Mouse (Mus musculus) CH12.LX (cell line): Measurements from ENCODE around the gene Hk2. TPM values are rescaled to one million over a fixed set of nuclear protein-coding genes. Genes with fewer than 3 reads are reported as not detected.
A peak's percentile ranks its signal among the peaks of the same experiment; 100 is the strongest.

Experiments used
- DNase-seq: peaks from one replicate; pipeline ENCODE4 v3.0.0-alpha.2; 2013; ENCODE audit errors: extremely low read depth
- H3K27ac ChIP-seq: 2 replicates; pipeline ENCODE4 v1.5.1; 2012; ENCODE audit warnings: low read depth, mild to moderate bottlenecking, control low read depth, moderate library complexity; ENCODE audit not compliant: insufficient read depth
- H3K27me3 ChIP-seq: replicated peaks from 2 replicates; pipeline ENCODE3; 2012; ENCODE audit warnings: inconsistent platforms
- H3K36me3 ChIP-seq, 2 experiments: replicated peaks in 1 of 2; 2 replicates each; pipeline versions ENCODE3 to v1.6.1; 2012; ENCODE audit warnings: inconsistent platforms in 1 of 2, low read length in 1 of 2, mild to moderate bottlenecking in 1 of 2, mixed read lengths in 1 of 2, moderate library complexity in 1 of 2; ENCODE audit not compliant: control insufficient read depth in 1 of 2, insufficient read depth in 1 of 2
- H3K4me1 ChIP-seq, 2 experiments: 2 replicates each; pipeline ENCODE4 v1.6.1; 2012; ENCODE audit warnings: inconsistent platforms in 1 of 2, moderate library complexity in 1 of 2; ENCODE audit not compliant: insufficient read depth in 2 of 2, control insufficient read depth in 1 of 2
- H3K4me2 ChIP-seq: 2 replicates; pipeline ENCODE4 v1.6.1; 2012; ENCODE audit warnings: low read depth, mild to moderate bottlenecking, control low read depth; ENCODE audit not compliant: poor library complexity, insufficient read depth, severe bottlenecking
- H3K4me3 ChIP-seq, 3 experiments: fragments of 150-350 bp in 1 of 3; sonication (generic) in 1 of 3; replicated peaks in 1 of 3; 2 replicates each; pipeline versions ENCODE3 to v1.5.1; 2011 to 2012; ENCODE audit warnings: low read depth in 2 of 3, low read length in 2 of 3, mild to moderate bottlenecking in 2 of 3, moderate library complexity in 2 of 3, control low read depth in 1 of 3, improper control_type of control experiment in 1 of 3, inconsistent platforms in 1 of 3, mixed read lengths in 1 of 3; ENCODE audit not compliant: poor library complexity in 1 of 3
- H3K79me2 ChIP-seq: replicated peaks from 2 replicates; pipeline ENCODE4 v1.6.1; 2012; ENCODE audit warnings: mild to moderate bottlenecking, moderate library complexity; ENCODE audit not compliant: control insufficient read depth, poor library complexity, insufficient read depth, severe bottlenecking; ENCODE audit errors: extremely low read depth
- H3K9ac ChIP-seq: 2 replicates; pipeline ENCODE4 v1.6.1; 2012; ENCODE audit warnings: low read depth, mild to moderate bottlenecking, control low read depth, moderate library complexity; ENCODE audit not compliant: insufficient read depth
- H3K9me3 ChIP-seq: replicated peaks from 2 replicates; pipeline ENCODE3; 2012; ENCODE audit warnings: low read length, inconsistent platforms, mixed read lengths
- BHLHE40 ChIP-seq: IDR thresholded peaks from 2 replicates; pipeline ENCODE4 v1.6.1; 2011; ENCODE audit warnings: mild to moderate bottlenecking, low read depth, low read length, improper control_type of control experiment
- CHD1 ChIP-seq: IDR thresholded peaks from 2 replicates; pipeline ENCODE4 v1.6.1; 2012; ENCODE audit warnings: low read depth, low read length, improper control_type of control experiment, inconsistent platforms
- CHD2 ChIP-seq: IDR thresholded peaks from 2 replicates; pipeline ENCODE4 v1.6.1; 2011; ENCODE audit warnings: low read length, improper control_type of control experiment
- ELF1 ChIP-seq: IDR thresholded peaks from 2 replicates; pipeline ENCODE4 v1.6.1; 2014; ENCODE audit warnings: low read depth, mild to moderate bottlenecking, inconsistent platforms, low read length, improper control_type of control experiment
- EP300 ChIP-seq: IDR thresholded peaks from 2 replicates; pipeline ENCODE4 v1.6.1; 2011; ENCODE audit warnings: low read length, improper control_type of control experiment
- HCFC1 ChIP-seq: IDR thresholded peaks from 2 replicates; pipeline ENCODE4 v1.6.1; 2012; ENCODE audit warnings: low read depth, mild to moderate bottlenecking, inconsistent platforms, low read length, improper control_type of control experiment
- IRF4 ChIP-seq: IDR thresholded peaks from 2 replicates; pipeline ENCODE4 v1.6.1; 2014; ENCODE audit warnings: low read depth, mild to moderate bottlenecking, inconsistent platforms, low read length, improper control_type of control experiment
- JUN ChIP-seq: IDR thresholded peaks from 2 replicates; pipeline ENCODE4 v1.6.1; 2011; ENCODE audit warnings: low read depth, mild to moderate bottlenecking, low read length, improper control_type of control experiment, moderate library complexity; ENCODE audit not compliant: insufficient read depth
- JUND ChIP-seq: conservative IDR thresholded peaks from 2 replicates; pipeline ENCODE4 v1.6.1; 2011; ENCODE audit warnings: low read depth, low read length, improper control_type of control experiment
- MAFK ChIP-seq: IDR thresholded peaks from 2 replicates; pipeline ENCODE4 v1.6.1; 2011; ENCODE audit warnings: low read length, improper control_type of control experiment; ENCODE audit not compliant: insufficient replicate concordance
- MEF2A ChIP-seq: IDR thresholded peaks from 2 replicates; pipeline ENCODE4 v1.6.1; 2014; ENCODE audit warnings: low read depth, mild to moderate bottlenecking, inconsistent platforms, low read length, improper control_type of control experiment, borderline replicate concordance
- MYC ChIP-seq: IDR thresholded peaks from 2 replicates; pipeline ENCODE4 v1.6.1; 2011; ENCODE audit warnings: low read depth, mild to moderate bottlenecking, improper control_type of control experiment, low read length
- POLR2A ChIP-seq: IDR thresholded peaks from 2 replicates; pipeline ENCODE4 v1.6.1; 2011; ENCODE audit warnings: low read depth, mild to moderate bottlenecking, improper control_type of control experiment, low read length
- RCOR1 ChIP-seq: conservative IDR thresholded peaks from 2 replicates; pipeline ENCODE4 v1.6.1; 2012; ENCODE audit warnings: low read depth, mild to moderate bottlenecking, inconsistent platforms, low read length, improper control_type of control experiment
- TBP ChIP-seq: conservative IDR thresholded peaks from 2 replicates; pipeline ENCODE4 v1.6.1; 2011; ENCODE audit warnings: low read depth, low read length, improper control_type of control experiment
- TCF12 ChIP-seq: IDR thresholded peaks from 2 replicates; pipeline ENCODE4 v1.6.1; 2014; ENCODE audit warnings: low read depth, mild to moderate bottlenecking, inconsistent platforms, low read length, improper control_type of control experiment
- USF1 ChIP-seq: IDR thresholded peaks from 2 replicates; pipeline ENCODE4 v1.6.1; 2014; ENCODE audit warnings: low read depth, mild to moderate bottlenecking, inconsistent platforms, low read length, improper control_type of control experiment
- ZMIZ1 ChIP-seq: IDR thresholded peaks from 2 replicates; pipeline ENCODE4 v1.6.1; 2012; ENCODE audit warnings: low read depth, mild to moderate bottlenecking, inconsistent platforms, low read length, improper control_type of control experiment
- ZNF384 ChIP-seq: IDR thresholded peaks from 2 replicates; pipeline ENCODE4 v1.6.1; 2012; ENCODE audit warnings: low read depth, low read length, improper control_type of control experiment, inconsistent platforms
- dilution Hi-C: fragments of 300-500 bp; cut with MboI; formaldehyde crosslinking; loops from 2 replicates; pipeline ENCODE4 v1.14.3; 2020; ENCODE audit warnings: low sequenced_read_pairs; ENCODE audit not compliant: extremely low pct_unique_long_range_greater_than_20kb, extremely low pct_ligation_motif_present
- in situ Hi-C: fragments of 300-500 bp; cut with MboI; formaldehyde crosslinking; loops from 3 replicates; pipeline ENCODE4 v1.14.3; 2019; ENCODE audit warnings: low sequenced_read_pairs, low pct_ligation_motif_present, low pct_unique_long_range_greater_than_20kb, mixed read lengths
- polyA plus RNA-seq: library from polyadenylated mRNA; unstranded; fragments of >175 nt; gene quantifications from 2 replicates; pipeline ENCODE4 v1.2.1, GENCODE M21; 2012; ENCODE audit warnings: low read depth; ENCODE audit not compliant: insufficient read length
- total RNA-seq, 2 experiments: library from RNA; depleted of rRNA; stranded (reverse); fragments of 300-350 nt in 1 of 2; fragments of >200 nt in 1 of 2; gene quantifications; 2 replicates each; pipeline ENCODE4 v1.2.3; 2012 to 2014

Gene Hk2
- total and polyA plus RNA-seq, 3 experiments, result 64.2 to 149 (median 75.3) TPM

DNA sequence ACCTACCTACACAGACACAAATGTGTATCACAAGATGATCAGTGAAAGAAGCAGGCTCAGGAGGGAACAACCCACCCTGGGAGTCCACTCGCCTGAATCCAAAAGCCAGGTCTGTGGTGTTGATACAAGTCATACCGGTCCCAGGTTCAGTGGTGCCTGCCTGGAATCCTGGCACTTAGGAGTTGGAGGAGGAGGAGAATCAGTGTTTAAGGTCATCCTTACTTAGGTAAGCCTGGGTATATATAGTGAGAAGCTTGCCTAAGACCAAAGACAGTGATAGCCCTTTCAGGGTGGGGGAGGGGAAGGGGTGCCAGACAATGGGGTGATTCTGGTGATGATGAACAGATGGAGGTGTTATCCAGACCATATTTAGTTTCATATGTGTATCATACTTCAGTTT is 9.0 kb downstream of the Hk2 start:
- Histone ChIP-seq H3K36me3 (peaks cover under 1 to 56% of the 10 kb centered on the region in 2 experiments), H3K4me1 (peaks cover 31 to 92% of the 10 kb centered on the region in 2 experiments), H3K4me2 (peak overlapping the region; percentile 60), H3K9ac (0 out of 2 replicates have a peak overlapping the region, but pooled peaks have one; percentile 58), H3K27ac (peak overlapping the region; percentile 88), H3K27me3 (no peaks in the 10 kb centered on the region), H3K4me3 (peak overlapping the region in 2 of 3 experiments; percentile 3 to 27), H3K79me2 (peaks cover 98% of the 10 kb centered on the region), H3K9me3 (no peaks in the 10 kb centered on the region)
- no peak for TF ChIP-seq POLR2A
- no peak for TF ChIP-seq BHLHE40
- no peak for TF ChIP-seq ZNF384
- TF ChIP-seq JUN, result no peak
- TF ChIP-seq JUND, result no peak
- no peak for TF ChIP-seq MAFK
- no peak for TF ChIP-seq EP300
- no peak for TF ChIP-seq USF1
- TF ChIP-seq IRF4, result no peak
- TF ChIP-seq MYC, result no peak
- no peak for TF ChIP-seq RCOR1
- in situ Hi-C loops, result no loop called here
- dilution Hi-C loops, result no loop called here
- DNase-seq, result no peak

DNA sequence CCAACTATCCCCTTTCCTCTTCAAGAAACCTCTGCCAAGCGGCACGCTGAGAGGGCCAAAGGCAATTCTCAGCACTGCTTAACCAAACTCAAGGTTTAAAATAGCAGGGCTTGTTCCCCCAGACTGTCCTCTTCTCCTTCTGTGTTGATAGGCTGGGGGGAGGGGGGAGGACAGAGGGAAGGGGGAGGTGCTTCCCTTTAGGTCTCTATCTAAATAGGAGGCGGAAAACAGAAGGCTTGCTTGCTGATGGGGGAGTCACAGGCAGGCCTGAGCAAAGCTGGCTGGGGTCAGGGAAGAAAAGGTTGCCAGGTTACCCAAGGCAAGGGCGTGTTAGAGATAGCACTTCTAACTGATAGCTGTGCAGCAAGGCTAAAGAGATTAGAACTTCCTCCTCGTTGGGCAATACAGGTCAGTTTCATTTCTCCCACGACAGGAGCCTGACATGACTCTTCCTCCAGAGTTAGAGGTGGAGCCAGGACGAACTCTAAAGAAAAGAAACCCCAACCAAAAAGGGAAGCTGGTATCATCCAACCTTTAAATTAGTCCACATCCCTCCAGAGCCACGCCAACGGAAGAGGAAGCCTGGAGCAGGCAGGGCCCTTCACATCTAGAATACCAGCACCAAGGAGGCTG is 10.3 kb downstream of the Hk2 start:
- Histone ChIP-seq H3K27me3 (no peaks in the 10 kb centered on the region), H3K27ac (peak overlapping the region; percentile 88), H3K4me1 (peaks cover 26 to 81% of the 10 kb centered on the region in 2 experiments), H3K4me2 (peak overlapping the region; percentile 60), H3K9me3 (no peaks in the 10 kb centered on the region), H3K4me3 (peak overlapping the region; percentile 9 to 24 (median 13)), H3K9ac (peak overlapping the region; percentile 58), H3K79me2 (peaks cover 98% of the 10 kb centered on the region), H3K36me3 (peaks cover 13 to 62% of the 10 kb centered on the region in 2 experiments)
- in situ Hi-C loops, result no loop called here
- dilution Hi-C loops, result no loop called here
- peak; percentile 71 for DNase-seq
- TF ChIP-seq CHD2, result peak; percentile 79
- 0 out of 2 replicates have a peak, but pooled peaks have one; percentile 43 for TF ChIP-seq MYC
- TF ChIP-seq TCF12, result 0 out of 2 replicates have a peak, but pooled peaks have one; percentile 35
- TF ChIP-seq ELF1, result peak; percentile 32; the same call in 1 of the 2 replicates
- TF ChIP-seq HCFC1, result no peak
- TF ChIP-seq ZMIZ1, result 0 out of 2 replicates have a peak, but pooled peaks have one; percentile 10
- TF ChIP-seq IRF4, result 0 out of 2 replicates have a peak, but pooled peaks have one; percentile 45
- TF ChIP-seq MEF2A, result peak; percentile 52
- no peak for TF ChIP-seq TBP
- no peak for TF ChIP-seq EP300
- TF ChIP-seq CHD1, result peak; percentile 72
